Mouse (Mus musculus): ENCODE measurements around the gene Scrn3. TPM values are rescaled to one million over a fixed set of nuclear protein-coding genes. Genes with fewer than 3 reads are reported as not detected.

The Scrn3 gene
- total RNA-seq, 2 experiments from 2014 or later: 13.6 to 14.4 TPM

- intact Hi-C loops (cut with DNase I): loop anchor here (5.0 to 10.0 kb wide), 3 partner anchors 548 to 1740 kb away; partner anchors contain the start of genes Hoxd11 and Hoxd12
- no peak for DNase-seq (ENCODE audit: low spot score in 2 of 2)
Observed at GRCm38 (mm10) chr2:73272351-73273248, 39.8 kb upstream of the Scrn3 start.

DNA sequence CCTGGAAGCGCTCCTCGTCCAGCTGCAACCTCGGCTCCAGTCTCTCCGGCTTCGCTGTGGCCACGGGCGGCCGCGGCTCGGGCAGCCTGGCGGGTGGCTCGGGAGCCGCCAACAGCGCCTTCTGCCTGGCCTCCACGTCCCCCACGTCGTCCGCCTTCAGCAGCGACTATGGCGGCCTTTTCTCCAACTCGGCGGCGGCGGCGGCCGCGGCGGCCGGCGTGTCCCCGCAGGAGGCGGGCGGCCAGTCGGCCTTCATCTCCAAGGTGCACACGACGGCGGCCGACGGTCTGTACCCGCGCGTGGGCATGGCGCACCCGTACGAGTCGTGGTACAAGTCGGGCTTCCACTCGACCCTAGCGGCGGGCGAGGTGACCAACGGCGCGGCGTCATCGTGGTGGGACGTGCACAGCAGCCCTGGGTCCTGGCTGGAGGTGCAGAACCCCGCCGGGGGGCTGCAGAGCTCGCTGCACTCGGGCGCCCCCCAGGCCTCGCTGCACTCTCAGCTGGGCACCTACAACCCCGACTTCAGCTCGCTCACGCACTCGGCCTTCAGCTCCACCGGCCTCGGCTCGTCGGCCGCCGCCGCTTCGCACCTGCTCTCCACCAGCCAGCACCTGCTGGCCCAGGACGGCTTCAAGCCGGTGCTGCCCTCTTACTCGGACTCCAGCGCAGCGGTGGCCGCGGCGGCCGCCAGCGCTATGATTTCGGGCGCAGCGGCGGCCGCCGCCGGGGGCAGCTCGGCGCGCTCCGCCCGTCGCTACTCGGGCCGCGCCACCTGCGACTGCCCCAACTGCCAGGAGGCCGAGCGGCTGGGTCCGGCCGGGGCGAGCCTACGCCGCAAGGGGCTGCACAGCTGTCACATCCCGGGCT lies 38.9 kb upstream of the Scrn3 start:
- intact Hi-C loops (cut with DNase I): loop anchor here (5.0 to 10.0 kb wide), 3 partner anchors 549 to 1741 kb away; partner anchors contain the start of genes Hoxd11 and Hoxd12
- no peak for DNase-seq (ENCODE audit: low spot score in 2 of 2)

GRCm38 (mm10) chr2:73274119-73274920 lies 38.1 kb upstream of the Scrn3 start:
- intact Hi-C loops (cut with DNase I): loop anchor here (5.0 to 10.0 kb wide), 3 partner anchors 550 to 1742 kb away; partner anchors contain the start of genes Hoxd11 and Hoxd12
- no peak for DNase-seq (ENCODE audit: low spot score in 2 of 2)

GRCm38 (mm10) chr2:73275261-73276040 lies 37.0 kb upstream of the Scrn3 start:
- no peak for DNase-seq (ENCODE audit: low spot score in 2 of 2)
- intact Hi-C loops (cut with DNase I): loop anchor here (5.0 to 10.0 kb wide), 6 partner anchors 108 to 1399 kb away; partner anchors contain the start of genes Cdca7, Hoxd11 and Hoxd12

GRCm38 (mm10) chr2:73276141-73276571 lies 36.2 kb upstream of the Scrn3 start:
- intact Hi-C loops (cut with DNase I): loop anchor here (5.0 to 10.0 kb wide), 6 partner anchors 109 to 1399 kb away; partner anchors contain the start of genes Cdca7, Hoxd11 and Hoxd12

DNA sequence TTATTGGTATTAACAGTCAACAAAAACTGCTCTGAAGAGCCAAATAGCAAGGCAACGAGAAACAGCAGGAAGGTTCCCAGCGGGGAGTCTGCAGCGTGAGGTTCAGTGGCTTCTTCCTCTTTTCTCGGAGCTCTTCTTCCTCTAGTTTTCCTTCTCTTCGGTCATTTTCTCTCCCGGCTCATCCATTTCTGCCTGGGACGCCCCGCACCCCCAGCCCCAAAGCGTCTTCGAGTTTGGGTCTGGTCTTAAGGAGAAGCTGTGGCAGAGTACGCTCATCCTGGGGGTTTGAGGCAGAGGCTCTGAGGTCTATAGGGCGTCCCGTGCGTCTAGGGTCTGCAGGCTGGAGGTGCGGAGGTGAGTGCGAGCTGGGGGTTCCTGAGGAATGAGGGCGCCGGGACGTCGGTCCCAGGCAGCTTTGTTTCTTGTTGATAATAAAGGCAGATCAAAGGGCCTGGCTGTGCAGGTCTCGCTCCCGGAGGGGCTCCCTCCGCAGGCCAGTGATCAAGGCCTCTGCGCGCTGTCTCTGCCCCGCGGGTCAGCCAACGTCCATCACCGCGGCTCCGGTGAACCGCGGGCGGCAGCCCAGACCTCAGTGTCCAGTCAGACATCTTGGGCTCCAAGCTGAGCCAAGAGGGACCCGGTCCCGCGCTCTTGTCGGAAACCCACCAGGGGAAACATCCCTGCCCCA lies 35.2 kb upstream of the Scrn3 start:
- no peak for DNase-seq (ENCODE audit: low spot score in 2 of 2)
- intact Hi-C loops (cut with DNase I): loop anchor here (5.0 to 10.0 kb wide), 6 partner anchors 110 to 1398 kb away; partner anchors contain the start of genes Cdca7, Hoxd11 and Hoxd12

More at GRCm38 (mm10) chr2:73276141-73276571, 36.2 kb upstream of the Scrn3 start:
- no peak for DNase-seq (ENCODE audit: low spot score in 2 of 2)

GRCm38 (mm10) chr2:73277709-73278075 lies 34.7 kb upstream of the Scrn3 start:
- intact Hi-C loops (cut with DNase I): loop anchor here (2.0 to 10.0 kb wide), 7 partner anchors 110 to 1397 kb away; partner anchors contain the start of genes Cdca7, Hoxd11 and Hoxd12
- no peak for DNase-seq (ENCODE audit: low spot score in 2 of 2)

- intact Hi-C loops (cut with DNase I): loop anchor here (2.0 to 10.0 kb wide), 7 partner anchors 111 to 1397 kb away; partner anchors contain the start of genes Cdca7, Hoxd11 and Hoxd12
- peak; percentile 84 to 91 for DNase-seq (ENCODE audit: low spot score in 2 of 2)
Observed at GRCm38 (mm10) chr2:73278131-73278854, 34.1 kb upstream of the Scrn3 start.

DNA sequence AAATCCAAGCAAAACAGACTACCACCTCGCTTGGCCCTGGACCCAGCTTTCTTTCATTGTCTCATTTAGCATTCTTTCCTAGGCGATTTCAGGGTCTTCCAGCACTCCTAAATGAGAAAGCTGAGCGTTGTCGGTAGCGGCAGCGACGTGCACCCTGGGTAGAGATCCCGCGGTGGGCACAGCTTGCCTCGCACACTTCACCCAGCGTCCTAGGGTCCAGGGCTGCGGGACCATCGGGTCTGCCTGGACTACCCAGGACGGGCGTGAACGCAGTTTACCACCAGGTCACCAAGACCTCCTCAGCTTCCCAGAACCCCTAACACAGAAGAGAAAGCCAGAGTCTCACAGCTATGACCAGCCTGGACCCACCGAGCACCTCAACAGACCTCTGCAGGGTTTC lies 33.5 kb upstream of the Scrn3 start:
- intact Hi-C loops (cut with DNase I): loop anchor here (2.0 to 10.0 kb wide), 7 partner anchors 112 to 1396 kb away; partner anchors contain the start of genes Cdca7, Hoxd11 and Hoxd12
- no peak for DNase-seq (ENCODE audit: low spot score in 2 of 2)

GRCm38 (mm10) chr2:73279271-73280038 lies 32.9 kb upstream of the Scrn3 start:
- intact Hi-C loops (cut with DNase I): loop anchor here (2.0 to 10.0 kb wide), 7 partner anchors 112 to 1395 kb away; partner anchors contain the start of genes Cdca7, Hoxd11 and Hoxd12
- DNase-seq (ENCODE audit: low spot score in 2 of 2): no peak

- intact Hi-C loops (cut with DNase I): no loop called here
- DNase-seq (ENCODE audit: low spot score in 2 of 2): no peak
Observed at GRCm38 (mm10) chr2:73280356-73281047, 31.9 kb upstream of the Scrn3 start.

DNA sequence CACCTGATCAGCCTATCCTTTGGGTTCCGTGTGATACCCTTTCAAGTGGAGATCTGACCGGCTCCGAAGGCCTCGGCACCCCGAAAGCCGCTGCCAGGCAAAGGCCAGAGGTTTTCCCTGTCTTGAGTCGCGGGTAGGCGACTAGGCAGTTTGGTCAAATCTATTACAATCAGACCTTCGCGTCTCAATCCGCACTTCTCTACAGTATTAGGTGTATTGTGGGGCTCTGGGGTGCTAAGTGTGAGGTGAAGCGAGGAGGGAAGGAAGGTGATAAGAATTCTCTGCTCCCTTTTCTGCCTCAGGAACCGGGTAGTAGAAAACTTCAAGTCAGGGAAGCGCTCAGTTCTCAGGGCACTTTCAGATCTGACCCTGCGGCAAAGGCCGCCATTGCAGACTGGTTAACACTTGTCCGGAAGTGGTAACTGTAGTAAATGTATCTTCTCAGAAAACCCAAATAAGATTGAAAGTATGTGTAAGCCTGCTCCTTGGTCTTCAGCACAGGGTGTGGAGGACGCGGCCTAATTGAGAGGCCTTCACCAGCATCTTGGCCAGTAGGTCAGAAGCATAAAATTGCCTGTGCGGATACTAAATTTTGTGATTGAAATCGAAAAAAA lies 31.2 kb upstream of the Scrn3 start:
- intact Hi-C loops (cut with DNase I): no loop called here
- no peak for DNase-seq (ENCODE audit: low spot score in 2 of 2)

GRCm38 (mm10) chr2:73281707-73282106 lies 30.7 kb upstream of the Scrn3 start:
- intact Hi-C loops (cut with DNase I): no loop called here
- no peak for DNase-seq (ENCODE audit: low spot score in 2 of 2)

DNA sequence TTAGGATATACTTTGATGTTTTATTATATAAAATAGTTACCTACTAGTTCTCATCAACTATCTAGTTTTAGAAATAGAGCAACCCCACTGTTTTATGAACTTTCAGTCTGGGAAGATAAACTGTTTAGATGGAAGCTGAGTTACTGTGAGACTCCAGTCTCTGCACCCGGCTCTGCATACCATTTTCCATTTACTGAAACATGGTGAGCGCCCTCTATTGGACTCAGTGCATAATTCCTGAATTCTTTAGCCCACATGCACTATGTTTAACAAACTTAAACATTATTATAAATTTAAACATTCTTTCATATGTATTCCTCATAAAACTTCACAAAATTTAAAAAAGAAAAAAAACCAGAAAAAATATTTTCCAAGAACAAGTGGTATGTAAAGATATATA lies 26.8 kb upstream of the Scrn3 start:
- intact Hi-C loops (cut with DNase I): no loop called here
- DNase-seq (ENCODE audit: low spot score in 2 of 2): peak; percentile 40 to 59

- peak in 1 of 2 experiments; percentile 50 for DNase-seq (ENCODE audit: low spot score in 2 of 2)
- intact Hi-C loops (cut with DNase I): loop anchor here (5.0 kb wide), 1 partner anchor 1054 kb away; no protein-coding TSS in a partner anchor
Observed at GRCm38 (mm10) chr2:73291130-73291529, 21.3 kb upstream of the Scrn3 start.
